Mouse (Mus musculus) left cerebral cortex, postnatal 10 days (tissue): Measurements from ENCODE around the gene Tsen2. TPM values are rescaled to one million over a fixed set of nuclear protein-coding genes. Genes with fewer than 3 reads are reported as not detected.

Source experiments
- DNase-seq, 2 experiments: peaks; one replicate each; pipeline ENCODE4 v3.0.0; 2021 to 2022; ENCODE audit warnings: low spot score in 2 of 2, mixed read lengths in 1 of 2; ENCODE audit errors: extremely low spot score in 1 of 2
- intact Hi-C: fragments of 180-260 bp; cut with DNase I; formaldehyde crosslinking; loops from one replicate; pipeline ENCODE4 v1.15.1; 2025
- total RNA-seq, 2 experiments: library from RNA; stranded (reverse); gene quantifications; 2 replicates each; pipeline ENCODE4 v1.2.3; 2021

Tsen2 gene
- total RNA-seq, 2 experiments from 2014 or later, result 27.7 to 28.1 TPM

DNA sequence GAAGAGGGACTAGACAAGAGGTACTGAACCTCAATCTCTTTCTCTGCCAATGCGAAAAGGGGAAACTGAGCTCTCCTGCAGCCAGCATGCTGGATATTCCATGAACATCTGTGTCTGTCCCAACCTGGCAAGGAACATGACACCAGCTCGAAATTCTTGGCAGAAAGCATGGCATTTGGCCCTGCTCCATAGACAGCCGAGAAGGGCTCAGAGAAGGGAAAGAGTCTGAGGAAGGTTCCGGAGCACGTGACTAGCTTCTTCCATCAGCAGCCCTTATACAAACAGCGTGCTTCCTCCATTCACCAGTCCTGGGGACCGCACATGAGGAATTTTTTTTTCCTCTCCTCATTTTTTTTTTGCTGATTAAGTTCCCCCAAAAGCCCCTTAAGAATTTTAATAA lies 9.8 kb upstream of the Tsen2 start:
- peak in 1 of 2 experiments; percentile 40 for DNase-seq

DNA sequence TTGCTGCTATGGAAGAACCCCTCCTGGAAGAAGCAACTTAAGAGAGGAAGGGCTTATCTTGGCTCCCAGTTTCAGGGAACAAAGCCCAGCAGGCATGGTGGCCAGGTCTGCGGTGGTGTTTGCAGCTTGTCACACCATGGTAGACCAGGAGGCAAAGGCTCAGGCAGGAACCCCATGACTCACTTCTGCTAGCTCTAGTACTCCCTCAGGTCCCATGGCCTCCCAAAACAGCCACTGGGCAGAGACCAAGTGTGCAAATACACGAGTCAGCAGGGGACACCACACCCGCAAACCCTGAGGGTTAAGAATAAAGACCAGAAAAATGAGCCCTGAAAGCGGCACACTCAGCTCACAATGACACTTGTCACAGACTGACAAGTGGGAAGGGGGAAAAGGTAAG lies 8.3 kb upstream of the Tsen2 start:
- intact Hi-C loops, result loop anchor here (5.0 kb wide), 3 partner anchors 174 to 489 kb away; partner anchors contain the start of gene Pparg
- no peak for DNase-seq

More for the DNA sequence above, 9.8 kb upstream of the Tsen2 start:
- intact Hi-C loops, result loop anchor here (5.0 kb wide), 3 partner anchors 172 to 487 kb away; partner anchors contain the start of gene Pparg

DNA sequence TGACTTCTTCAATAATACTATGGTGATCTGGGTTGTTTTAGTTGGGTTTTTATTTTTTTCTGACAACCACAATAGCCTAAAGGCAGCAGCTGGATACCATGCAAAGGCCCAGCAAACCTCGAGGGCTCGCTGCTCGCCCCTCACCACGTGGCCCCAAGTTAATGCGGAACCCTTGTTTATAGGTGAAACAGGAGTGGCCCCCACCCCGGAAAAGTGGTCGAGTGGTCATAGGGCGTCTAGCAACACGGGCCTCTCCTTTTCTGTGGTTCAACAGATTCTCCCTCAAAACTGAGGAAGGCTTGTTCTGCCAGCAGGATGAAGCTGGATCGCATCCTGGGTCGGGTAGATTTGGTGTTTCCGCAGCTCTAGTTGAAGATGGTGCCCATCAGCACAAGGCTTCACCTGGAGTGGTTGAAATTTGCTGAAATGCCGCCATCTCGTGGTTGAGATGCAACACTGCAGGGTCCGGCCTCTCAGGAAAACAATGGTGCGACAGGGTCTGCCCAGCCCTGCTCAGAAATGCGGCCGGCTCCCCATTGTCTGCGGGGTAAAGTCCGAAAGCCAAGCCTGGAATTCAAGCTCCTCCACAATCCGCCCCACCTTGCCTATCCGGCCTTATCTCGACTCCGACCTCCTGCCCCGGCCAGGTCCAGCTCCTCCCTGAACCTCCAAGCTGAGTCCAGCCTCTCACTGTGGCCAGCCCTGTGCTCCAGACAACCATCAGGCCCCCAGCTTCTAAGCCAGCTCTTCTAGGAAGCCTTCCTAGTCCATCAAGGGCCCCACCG lies 5.6 kb upstream of the Tsen2 start:
- DNase-seq, result peak; percentile 76 to 78
- intact Hi-C loops, result loop anchor here (2.0 to 5.0 kb wide), 4 partner anchors 177 to 492 kb away; partner anchors contain the start of genes Gm17482 and Pparg

DNA sequence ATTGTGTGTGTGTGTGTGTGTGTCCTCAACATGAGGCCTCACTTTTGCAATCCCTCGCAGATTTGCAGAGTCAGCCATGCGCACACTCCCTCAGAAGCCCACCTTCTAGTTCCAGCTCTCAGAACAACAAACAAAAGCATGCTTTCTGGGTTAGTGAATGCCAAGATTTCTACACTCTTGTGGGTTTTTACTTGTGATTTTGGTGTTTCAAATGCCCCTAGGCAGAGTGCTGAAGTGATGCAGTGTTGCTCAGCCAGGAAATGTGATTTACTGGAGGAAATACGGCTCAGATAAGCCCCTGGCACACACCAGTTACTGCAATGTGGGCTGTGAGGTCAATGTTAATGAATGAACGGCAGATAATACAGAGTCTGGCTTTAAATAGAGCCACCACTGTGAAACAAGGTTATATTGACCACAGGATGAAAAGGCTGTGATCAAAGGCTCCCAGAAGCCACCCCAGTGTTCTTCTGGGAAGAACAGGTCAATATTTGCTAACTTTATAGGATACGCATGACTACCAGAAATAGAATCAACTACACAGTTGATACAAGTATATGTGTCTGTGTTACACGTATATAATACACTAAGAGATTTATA lies 2.7 kb upstream of the Tsen2 start:
- no peak for DNase-seq
- intact Hi-C loops, result no loop called here

DNA sequence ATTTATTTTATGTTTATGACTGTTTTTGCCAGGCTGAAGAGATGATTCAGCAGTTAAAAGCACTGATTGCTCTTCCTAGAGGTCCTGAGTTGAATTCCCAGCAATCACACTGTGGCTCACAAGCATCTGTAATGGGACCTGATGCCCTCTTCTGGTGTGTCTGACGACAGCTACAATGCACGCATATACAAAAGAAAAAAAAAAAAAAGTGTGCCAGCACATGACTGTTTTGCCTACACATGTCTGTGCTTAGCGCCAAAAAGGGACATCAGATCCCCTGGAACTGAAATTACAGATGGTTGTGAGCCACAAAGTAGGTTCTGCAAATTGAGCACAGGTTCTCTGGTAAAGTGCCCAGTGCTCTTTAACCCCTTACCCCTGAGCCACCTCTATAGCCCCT lies 2.1 kb upstream of the Tsen2 start:
- intact Hi-C loops, result no loop called here
- DNase-seq, result no peak

DNA sequence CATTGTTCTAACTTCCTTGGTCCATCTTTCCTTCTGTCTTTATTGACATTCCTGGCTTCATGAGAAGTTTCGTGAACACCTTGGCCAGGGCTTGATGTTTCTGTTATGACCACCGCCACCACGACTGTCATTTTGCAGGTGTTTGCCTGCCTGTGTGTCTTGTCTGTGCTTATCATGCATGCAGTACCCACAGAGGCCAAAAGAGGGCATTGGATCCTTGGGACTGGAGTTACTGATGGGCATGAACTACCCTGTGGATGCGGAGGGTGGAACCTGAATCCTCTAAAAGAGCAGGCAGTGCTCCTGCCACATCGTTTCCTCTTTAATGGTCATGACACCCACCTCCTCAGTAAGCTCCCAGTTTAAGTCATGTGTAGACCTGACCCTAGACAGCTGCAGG lies 1.8 kb downstream of the Tsen2 start:
- peak in 1 of 2 experiments; percentile 55 for DNase-seq
- intact Hi-C loops, result no loop called here

DNA sequence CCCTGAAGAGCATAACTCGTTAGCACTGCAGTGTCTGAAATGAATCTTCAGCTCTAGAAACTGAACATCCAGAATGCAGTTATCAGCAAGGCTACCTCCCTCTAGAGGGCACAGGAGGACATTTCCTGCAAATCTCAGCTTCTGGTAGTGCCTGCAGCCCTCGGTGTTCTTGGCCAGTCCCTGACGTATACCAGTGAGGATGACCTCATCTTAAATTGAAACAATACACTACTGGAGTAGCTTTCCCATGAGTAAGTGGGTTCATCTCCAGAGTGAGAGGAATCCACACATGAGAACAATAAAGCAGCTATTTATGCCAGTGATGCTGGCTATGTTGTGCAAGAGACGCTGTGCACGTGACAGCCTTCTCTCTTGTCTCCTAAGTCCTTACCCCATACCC lies 11.0 kb downstream of the Tsen2 start:
- no peak for DNase-seq
- intact Hi-C loops, result no loop called here

DNA sequence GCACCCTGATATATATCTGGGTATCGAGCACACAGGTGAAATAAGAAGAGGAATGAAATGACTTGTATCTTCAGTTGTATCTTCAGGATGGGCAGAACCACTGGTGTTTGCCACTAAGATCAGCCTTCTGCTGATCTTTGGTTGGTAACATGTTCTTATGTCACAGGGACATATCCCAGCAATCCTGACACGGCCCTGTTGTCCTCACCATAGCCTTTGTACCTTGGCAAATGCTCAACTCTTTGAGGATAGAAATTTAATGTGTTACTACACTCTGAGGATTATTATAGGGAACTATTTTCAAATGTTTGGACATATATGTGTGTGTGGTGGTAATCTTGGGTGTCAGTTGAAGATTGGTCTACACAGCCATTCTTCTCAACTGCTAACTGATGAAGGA lies 13.7 kb downstream of the Tsen2 start:
- no peak for DNase-seq

DNA sequence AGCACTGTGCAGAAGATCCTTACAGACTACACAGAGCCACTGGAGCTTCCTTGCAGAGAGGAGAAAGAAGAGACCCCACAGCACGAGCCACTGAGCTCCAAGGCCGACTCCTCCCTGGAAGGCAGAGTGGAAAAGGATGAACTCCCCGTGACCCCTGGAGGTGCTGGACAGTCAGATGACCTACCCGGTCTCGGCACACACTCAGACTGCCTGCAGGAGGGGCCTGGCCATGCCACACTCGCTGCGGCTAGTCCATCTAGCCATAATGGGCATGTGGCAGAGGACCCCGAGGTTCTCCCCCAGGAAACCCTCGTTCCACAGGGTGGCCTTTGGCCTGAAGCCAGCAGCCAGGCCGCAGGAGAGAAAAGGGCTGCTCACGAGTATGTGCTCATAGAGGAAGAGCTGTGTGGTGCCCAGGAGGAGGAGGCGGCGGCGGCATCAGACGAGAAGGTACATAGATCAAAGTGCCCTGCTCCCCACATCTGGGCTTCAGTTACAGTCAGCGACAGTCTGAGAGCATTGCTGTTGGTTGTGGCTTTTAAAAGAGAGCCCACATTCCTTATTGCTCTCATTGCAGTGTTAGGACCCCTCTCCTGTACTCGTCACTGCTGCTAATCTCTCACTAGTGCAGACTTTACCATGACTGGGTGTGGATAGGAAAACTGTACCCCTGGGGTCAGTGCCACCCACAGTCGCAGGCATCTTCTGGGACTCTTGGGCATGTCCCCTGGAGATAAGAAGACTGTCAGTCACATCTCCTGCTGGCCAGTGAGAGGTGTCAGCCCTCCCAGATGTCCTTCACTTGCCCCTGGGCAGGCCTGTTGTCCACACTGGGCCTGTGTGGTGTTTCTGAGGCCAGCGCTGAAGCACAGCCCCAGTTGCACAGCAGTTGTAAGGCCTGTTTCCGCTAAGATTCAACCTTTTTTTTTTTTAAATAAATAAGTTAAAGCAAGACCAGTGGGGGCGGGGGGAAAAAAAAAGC lies 15.5 kb downstream of the Tsen2 start:
- DNase-seq, result peak in 1 of 2 experiments; percentile 43
- intact Hi-C loops, result no loop called here

More for the DNA sequence above, 13.7 kb downstream of the Tsen2 start:
- intact Hi-C loops, result no loop called here

DNA sequence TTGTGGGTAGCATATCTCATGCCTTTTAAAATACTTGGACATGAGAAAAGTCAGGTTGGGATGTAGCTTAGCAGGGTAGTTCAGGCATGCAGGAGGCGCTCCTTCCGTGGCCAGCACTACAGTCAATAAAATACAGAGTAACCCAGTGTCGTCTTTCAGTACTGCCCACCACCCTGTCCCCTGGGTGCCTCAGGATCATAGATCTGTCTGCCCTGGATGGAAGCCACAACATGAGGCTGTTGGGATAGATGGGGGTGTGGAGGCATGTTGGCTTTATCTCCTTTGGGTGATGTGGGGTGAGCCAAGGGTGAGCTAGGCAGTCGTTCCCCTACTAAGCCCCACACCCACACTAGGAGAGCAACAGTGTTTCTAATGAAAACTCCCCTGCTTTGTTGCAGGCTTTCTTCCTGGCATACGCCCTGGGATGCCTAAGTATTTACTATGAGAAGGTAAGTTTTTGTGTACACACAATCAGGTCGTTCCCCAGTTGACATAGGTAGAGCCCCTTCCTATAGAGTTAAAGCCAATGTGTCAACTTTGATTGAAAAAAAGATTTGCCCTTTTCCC lies 21.1 kb downstream of the Tsen2 start:
- intact Hi-C loops, result no loop called here
- no peak for DNase-seq

DNA sequence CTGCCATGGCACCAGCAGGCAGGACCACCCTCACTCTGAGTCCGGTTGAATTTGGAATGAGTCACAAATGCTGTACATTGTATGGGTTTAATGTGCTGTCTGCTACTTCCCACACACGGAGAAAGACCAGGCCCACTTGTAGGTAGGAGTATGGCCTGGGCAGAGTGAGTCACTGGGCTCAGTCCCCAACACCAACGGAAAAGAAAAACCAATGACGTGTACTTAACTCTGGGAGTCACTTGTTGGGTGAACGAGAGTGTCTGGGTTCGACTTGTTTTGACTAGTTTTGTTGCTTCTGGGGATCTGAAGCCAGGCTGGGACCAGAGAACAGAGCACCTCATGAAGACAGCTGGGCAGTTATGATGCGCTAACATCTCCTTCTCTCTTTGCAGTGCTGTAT lies 29.7 kb downstream of the Tsen2 start:
- intact Hi-C loops, result no loop called here
- no peak for DNase-seq

DNA sequence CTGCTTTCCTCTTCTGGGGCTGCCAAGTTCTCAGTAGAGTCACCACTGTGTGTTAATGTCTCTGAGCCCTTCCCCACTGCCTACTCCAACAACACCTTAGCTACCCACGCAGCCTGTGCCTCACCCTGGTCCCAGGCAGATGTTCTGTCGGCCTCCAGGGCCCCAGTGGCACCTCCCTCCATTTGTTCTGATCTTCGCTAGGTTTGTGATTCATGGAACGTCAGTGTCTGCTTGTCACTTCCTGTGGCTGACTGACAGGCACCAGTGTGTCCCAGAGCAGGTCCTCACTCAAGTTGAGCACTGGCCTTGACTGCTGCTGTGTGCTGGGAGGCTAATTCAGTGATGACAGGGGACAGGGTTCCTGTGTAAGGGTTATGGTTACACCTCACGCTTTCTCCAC lies 32.9 kb downstream of the Tsen2 start:
- DNase-seq, result no peak
- intact Hi-C loops, result no loop called here

DNA sequence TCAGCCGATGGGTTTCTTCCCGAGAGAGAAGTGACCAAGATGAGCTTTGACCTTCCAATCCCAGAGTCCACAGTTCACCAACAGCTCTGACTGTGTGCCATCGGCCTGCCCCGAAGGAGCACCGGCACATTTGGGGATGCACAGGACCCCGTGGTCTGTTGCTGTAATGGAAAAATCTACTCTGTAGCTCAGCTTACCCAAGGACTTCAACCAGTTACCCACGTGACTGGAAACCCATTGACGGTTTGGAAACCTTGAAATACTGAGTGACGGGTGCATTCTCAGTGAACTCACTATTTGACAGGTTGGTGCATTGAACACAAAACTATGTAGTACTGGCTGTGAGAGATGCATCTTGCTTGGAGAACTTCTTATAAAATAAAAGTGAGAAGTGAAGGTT lies 33.5 kb downstream of the Tsen2 start:
- no peak for DNase-seq
- intact Hi-C loops, result no loop called here

DNA sequence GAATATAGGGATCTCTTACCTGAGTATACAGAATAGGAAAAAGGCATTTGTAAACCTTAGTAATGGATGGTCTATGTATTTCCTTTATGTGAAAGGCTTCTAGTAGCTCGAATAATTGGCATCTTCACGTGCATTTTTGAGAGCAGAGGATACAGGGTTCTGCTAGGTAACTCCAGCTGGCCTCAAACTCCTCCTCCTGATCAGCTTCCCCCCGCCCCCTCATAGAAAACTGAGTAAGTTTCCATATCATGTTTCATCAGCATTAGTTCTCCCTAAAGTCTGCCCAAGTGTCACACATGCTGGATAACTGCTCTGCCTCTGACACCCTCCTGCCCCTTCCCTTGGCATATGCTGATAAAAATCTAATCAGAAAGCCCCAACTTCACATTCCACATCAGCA lies 36.3 kb downstream of the Tsen2 start:
- intact Hi-C loops, result no loop called here
- DNase-seq, result no peak

DNA sequence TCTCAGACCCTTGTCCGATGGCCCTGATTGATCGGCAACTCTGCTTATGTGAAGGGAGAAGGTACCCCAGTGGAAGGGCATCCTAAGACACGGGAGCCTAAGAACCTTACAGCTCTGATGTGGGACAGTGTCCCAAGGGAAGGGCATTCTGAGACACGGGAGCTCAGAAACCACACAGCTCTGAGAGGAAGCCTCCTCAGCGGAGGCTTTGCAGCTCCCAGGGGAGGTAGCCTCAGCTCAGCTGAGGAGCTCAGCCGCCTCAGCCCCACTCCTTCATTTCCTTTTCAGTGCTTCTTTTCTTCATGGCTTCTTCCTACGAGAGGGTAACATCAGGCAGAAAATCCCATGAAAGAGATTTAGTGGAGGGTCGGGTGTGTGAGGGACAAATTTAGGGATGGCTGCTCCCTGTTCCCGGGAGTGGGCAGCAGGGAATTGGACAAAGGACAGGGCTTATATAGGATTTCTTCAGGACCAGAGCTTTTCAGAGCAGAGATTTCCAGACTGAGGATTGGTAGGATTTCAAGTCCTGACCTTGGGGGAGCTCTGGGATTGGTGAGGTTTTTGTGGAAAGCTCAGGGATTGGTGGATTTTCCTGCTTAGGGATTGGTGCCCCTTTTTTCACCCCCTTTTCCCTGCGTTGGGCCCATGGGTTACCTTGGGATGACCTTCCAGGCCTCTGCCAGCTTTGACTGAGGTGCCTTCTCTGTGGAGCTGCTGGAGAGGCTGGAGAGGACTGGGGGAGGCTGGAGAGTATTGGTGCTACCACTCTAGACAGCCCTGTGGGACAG lies 38.1 kb downstream of the Tsen2 start:
- DNase-seq, result no peak
- intact Hi-C loops, result no loop called here

DNA sequence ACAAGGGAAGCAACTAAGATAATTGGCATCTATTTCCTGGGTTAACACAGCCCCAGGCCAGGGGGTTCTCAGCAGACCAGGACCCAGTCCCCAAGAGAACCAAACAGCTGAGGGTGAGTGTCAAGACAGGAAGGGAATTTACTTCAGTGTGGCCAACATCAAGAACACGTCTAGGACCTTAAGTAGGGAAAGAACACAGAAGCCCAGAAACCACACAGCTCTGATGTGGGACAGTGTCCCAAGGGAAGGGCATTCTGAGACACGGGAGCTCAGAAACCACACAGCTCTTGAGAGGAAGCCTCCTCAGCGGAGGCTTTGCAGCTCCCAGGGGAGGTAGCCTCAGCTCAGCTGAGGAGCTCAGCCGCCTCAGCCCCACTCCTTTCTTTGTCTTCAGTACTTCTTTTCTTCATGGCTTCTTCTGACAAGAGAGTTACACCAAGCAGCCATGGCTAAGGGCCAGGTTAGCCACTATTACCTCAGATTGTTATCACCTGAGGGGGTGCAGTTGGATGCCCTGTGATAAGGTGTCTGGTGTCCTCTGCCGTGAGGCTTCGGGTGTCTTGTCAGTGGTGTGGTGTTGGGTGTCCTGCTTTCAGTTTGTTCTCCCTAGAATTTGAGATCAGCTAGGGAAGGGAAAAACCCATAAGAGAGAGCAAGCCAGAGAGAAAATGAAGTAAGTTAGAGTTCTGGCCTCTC lies 39.1 kb downstream of the Tsen2 start:
- DNase-seq, result no peak

DNA sequence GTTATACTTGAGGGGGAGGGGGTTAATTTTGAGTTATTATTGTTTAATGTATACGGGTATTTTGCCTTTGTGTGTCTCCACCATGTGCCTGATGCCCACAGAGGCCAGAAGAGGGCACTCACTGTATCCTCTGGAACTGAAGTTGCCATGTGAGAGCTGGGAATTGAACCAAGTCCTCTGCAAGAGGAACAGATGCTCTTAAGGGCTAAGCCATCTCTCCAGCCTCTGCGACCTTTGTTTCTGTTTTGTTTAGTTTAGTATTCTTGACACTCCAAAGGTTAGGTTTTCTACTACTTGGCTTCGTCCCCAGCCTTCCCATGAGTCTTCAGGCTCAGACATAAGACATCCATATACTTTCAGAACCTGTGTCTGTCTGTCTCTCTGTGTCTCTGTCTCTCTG lies 39.7 kb downstream of the Tsen2 start:
- intact Hi-C loops, result no loop called here
- DNase-seq, result no peak

More for the DNA sequence above, 39.1 kb downstream of the Tsen2 start:
- intact Hi-C loops, result no loop called here

DNA sequence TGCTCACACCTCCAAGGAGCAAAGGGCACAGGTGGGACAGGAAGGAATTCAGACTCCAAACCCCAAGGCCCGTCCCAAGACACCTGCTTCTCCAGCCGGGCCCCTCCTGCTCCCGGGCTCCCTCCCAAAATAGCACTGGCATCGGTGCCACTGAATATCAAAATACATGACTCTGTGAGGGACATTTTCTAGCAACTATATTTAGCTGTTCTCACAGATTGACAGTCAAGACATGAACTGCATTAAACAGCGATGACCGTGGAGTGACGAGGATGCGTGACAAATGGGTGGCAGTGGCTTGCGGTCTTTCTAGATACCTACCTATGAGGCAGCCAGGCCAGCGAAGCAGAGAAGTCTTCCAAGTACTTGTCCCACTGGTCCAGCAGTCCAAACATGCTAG lies 41.9 kb downstream of the Tsen2 start:
- no peak for DNase-seq
- intact Hi-C loops, result no loop called here
